Mouse (Mus musculus) spleen, embryonic (tissue): ENCODE results near the gene Snx6.
"Not testable (repeated sequence)": the region's sequence is repeated elsewhere in the genome, so short reads cannot be mapped to it uniquely, and the experiment has no call there.

ENCODE experiments used
- CTCF ChIA-PET: fragments of 350-600 bp; sonication (Branson Sonifier 250); formaldehyde crosslinking; loops from one replicate; lab custom pipeline; 2022; lab: Charles Lee

Gene Snx6

DNA sequence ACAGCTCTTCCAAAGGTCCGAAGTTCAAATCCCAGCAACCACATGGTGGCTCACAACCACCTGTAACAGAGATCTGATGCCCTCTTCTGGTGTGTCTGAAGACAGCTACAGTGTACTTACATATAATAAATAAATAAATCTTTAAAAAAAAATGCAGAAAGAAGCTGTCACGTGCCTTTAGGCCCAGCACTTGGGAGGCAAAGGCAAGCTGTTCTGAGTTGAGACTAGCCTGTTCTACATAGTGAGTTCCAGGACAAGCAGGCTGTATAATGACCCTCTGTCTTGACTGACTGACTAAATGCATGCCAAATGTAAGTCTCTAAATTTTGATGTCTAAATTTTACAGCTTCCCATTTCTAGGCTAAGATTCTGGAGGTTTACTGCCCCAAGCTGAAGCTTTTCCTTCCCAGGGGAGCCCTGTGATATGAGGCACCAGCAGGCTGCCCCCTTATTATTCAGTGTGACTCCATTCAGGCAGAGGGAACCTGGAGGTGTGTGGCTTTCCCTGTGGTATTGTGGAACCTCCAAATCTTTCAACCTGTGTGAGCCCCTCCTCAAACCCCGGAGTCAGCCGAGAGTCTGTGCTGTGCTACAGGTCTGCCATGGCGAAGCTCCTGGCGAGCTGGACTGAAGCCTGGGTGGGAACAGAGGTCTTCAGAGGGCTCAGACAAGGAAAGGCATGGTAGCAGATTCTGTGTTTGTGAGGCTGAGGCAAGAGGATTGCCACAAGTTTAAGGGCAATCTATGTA lies 9.9 kb upstream of the Snx6 start:
- CTCF ChIA-PET: no interaction called here

DNA sequence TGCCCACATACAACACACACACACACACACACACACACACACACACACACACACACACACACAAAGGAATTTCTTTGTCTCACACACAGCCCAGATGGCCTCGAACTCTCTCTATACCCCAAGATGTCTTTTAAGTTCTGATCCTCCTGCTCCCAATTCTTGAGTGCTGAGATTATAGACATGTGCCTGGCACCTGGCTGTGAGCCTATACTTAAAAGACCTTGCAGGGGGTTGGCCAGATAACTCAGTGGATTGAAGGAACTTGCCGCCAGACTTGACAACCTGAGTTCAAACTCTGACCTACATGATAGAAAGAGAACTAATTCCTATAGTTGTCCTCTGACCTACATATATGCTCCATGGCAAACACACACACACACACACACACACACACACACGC lies 8.0 kb upstream of the Snx6 start:
- CTCF ChIA-PET: no interaction called here

DNA sequence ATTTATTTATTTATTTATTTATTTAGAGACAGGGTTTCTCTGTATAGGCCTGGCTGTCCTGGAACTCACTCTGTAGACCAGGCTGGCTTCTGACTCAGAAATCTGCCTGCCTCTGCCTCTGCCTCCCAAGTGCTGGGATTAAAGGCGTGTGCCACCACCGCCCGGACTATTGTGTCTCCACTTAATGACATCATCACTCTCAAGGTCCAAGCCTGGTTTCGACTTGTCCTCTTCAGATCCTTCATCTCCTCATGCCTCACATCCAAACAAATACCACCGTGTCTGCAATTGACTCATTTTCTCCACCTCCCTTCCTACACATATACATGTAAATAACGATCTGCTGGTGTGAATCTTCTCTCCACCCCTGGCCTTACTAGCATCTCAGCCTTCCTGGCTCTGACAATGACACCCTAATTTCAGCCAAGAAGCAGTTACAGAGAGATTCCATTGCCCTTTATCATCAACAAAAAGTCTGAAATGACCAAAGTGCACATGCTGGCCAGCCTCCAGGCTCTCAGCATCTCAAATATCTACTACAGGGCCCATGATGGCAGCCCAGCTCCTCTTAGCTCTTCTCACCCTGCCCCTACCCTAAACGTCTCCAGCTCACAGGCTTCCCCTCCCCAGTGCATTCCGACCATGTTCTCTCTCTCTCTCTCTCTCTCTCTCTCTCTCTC lies 1.2 kb upstream of the Snx6 start:
- CTCF ChIA-PET: no interaction called here

DNA sequence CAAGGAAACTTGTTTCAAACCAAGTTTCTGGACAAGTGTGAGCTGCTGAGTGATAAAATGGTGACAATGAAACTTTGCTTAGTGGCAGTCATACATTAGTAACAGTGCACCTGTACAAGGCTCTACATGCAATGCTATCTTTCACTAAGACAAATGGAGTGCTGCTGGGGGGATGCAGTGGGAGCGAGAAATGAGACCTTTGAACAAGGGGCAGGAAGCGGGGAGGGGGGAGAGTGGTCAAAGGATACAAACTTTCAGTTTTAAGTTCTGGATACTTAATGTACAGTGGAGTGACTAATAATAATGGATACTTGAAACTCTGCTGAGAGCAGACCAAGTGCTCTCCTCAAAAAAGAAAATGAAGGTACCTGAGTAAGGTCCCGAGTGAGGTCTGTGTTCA lies 1.1 kb downstream of the Snx6 start:
- CTCF ChIA-PET: no interaction called here

DNA sequence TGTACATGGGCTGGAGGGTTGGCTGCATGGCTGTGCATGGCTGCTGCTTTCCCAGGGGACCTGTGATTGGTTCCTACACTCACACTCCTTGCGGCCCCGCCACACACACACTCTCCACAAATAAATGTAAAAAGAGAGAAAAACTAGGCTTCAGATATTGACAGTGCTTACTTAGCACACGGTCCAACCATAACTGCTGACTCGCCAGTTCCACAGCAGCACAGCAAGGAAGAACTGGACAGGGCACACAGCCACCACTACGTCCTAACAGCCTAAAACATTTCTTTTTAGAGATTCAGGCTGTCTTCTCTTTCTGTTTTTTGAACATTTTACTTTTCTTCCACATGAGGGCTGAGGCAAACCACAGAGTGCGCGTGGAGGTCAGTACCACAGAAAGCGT lies 4.0 kb downstream of the Snx6 start:
- CTCF ChIA-PET: no interaction called here

DNA sequence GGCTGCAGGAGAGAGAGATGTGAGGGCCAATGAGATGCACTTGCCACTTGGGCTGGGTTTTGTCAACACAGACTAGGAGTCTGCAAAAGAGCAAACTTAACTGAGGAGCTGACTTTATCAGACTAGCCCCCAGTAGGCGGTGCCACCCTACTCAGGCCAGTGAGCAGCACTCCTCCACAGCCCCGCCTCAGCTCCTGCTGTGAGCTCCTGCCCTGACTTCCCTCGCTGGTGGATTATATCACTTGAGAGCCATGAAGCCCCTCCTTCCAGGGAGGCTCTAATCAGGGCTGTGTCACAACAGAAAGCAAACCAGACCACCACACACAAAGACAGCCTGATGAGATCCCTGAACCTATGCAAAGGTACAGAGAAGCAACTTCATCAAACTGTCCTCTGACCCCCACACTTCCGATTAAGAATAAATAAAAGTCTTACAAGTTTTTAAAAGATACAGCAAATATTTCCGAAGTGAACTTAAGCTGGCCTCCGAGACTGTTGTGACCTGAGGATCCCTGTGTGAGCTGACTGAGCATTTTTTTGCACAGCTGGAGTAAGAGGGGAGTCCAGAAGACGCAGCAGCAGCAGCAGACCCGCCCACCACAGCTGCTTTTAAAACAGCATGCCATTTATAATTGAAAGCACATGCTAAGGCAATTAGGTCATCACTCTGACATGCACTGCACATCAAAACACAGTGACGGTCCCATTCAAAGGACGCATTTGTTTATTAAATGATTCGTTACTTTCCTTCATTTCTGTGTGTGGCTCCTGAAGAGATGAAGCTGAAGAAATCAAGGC lies 6.0 kb downstream of the Snx6 start:
- CTCF ChIA-PET: no interaction called here

DNA sequence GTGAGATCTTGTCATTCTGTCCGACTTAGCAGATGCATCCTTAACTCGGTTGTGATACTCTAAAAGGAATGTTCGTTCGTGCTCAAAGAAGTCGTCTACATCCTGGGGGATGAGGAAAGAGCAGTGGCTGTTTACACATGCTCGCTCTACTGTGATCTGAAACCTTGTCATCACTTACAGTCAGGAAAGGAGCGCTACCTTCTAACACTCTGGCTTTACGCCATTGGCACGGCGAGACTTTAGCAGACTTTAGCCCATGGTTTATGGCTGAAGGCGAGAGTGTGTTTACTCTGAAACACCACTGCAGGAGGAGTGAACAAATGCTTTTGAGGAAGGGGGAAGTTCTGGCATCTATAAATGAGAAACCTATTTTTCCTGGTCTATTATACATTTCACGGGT lies 31.9 kb downstream of the Snx6 start:
- CTCF ChIA-PET: no interaction called here

DNA sequence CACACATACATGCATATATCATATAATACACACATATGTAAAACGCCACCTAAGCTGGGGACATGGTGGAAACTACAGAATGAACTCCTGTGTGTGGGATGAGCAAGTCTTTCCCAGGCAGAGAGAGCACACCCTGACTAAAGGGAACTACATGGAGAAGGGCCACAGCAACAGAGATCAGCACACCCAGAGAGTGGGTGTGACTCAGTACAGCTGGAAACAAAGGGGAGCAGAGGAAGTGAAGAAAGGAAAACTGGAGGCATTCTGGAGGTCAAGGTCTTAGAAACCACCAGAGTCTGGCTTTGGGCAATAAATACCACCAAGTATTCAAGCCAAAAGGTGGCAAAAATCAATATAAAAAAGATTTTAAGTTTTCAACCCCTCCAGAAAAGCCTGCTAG lies 34.8 kb downstream of the Snx6 start:
- CTCF ChIA-PET: no interaction called here

DNA sequence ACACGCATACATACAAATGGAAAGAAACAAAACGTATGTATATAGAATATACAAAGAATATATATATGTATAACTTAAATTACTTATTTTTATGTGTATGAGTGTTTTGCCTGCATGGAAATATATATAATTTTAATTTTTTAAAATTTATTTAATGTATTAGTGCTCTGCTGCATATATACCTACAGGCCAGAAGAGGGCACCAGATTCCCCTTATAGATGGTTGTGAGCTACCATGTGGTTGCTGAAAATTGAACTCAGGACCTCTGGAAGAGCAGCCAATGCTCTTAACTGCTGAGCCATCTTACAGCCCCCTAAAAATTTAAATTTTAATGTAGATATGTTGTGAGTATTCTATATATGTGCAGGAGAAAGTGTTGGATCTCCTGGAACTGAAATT lies 36.7 kb downstream of the Snx6 start:
- CTCF ChIA-PET: no interaction called here

DNA sequence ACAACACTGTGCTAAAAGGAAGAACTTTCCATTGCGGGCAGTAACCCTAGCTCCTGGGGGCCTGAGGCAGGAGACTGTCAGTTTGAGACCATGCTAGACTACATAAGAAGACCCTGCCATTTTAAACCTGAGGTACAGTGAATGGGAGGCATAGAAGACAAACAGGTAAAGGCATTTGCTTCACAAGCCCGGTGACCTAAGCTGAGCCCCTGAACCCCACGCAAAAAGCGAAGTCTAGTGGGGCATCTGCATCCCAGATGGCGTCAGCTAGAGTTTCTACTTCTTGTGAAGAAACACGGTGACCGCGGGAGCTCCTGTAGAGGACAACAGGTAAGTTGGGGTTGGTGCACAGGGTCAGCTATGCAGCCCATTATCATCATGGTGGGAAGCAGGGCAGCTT lies 46.9 kb downstream of the Snx6 start:
- CTCF ChIA-PET: no interaction called here

DNA sequence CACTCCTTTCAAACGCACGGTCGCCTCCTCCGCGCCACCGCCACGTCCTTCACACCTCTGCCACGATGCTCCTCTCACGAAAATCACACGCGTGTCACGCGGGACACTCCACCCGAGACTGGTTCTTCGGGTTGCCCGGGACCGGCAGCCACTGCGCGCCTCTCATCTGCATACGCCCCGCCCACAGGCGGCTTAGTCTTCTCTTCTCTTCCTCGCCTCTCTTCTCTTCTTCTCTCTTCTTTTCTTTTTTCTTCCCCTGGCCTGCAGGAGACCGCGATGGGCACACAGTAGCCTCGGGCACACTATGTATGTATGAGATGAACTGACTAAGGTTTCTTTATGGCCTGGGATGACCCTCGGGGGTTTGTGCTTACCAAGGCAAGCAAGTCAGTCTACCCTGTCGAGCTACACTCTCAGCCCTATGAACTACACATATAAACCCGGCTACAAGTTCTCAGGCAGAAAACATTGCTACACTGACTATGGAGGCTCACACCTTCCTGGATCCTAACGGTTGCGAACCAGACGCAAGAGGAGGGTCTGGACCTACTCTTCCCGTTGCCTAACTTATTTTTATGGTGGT lies 56.8 kb downstream of the Snx6 start:
- CTCF ChIA-PET: not testable (repeated sequence)

DNA sequence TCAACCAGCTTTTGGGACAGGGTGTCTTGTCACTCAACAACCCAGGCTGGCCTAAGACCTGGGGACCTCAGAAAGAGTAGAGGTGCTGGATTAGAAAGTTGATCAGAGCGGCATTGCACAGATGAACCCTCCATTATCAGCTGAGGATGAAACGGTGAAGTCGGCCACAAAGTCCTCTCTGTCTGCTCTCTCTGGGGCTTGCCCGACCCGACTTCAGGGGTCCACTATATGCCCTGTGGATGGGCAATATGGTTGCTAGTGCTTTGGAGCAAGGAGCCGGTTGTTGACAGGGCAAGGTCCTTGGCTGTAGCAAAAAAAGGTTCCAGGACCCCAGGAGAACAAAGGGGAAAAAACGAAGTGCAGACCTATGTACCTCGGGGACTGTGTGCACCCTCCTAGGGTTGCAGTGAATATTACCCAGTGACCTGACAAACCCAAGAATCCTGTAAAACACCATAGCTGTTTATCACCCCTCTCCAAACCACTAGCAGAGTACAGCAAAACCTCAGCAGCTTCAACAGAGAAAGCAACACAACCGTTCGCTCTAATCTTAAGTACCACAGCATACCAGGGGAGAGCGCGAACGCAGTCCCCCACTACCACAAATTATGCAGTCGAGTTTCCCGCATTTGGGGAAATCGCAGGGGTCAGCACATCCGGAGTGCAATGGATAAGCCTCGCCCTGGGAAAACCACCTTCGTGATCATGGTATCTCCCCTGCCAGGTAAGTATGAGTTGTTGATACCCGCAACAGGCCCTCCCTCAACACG lies 57.4 kb downstream of the Snx6 start:
- CTCF ChIA-PET: not testable (repeated sequence)

DNA sequence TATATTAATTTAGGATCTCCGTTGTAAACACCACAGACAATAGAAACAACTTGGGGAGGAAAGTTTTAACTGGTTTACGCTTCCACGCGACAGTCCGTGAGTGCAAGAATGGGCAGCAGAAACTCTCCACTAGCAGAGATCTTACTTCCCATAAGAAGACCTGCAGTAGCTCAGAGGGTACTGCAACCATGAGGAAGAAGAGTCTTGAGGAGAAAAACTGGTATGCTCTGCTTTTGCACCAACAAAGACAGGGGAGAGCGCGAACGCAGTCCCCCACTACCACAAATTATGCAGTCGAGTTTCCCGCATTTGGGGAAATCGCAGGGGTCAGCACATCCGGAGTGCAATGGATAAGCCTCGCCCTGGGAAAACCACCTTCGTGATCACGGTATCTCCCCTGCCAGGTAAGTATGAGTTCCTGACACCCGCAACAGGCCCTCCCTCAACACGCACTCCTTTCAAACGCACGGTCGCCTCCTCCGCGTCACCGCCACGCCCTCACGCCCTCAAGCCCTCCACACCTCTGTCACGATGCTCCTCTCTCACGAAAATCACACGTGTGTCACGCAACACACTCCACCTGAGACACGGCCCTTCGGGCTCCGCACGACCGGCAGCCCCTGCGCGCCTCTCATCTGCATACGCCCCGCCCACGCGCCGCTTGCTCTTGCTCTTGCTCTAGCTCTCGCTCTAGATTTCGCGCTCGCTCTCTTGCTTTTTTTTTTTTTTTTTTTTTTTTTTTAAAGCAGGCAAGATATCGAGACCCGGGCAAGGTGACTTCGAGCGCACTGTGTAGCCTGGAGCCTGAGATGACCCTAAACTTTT lies 61.0 kb downstream of the Snx6 start:
- CTCF ChIA-PET: not testable (repeated sequence)

DNA sequence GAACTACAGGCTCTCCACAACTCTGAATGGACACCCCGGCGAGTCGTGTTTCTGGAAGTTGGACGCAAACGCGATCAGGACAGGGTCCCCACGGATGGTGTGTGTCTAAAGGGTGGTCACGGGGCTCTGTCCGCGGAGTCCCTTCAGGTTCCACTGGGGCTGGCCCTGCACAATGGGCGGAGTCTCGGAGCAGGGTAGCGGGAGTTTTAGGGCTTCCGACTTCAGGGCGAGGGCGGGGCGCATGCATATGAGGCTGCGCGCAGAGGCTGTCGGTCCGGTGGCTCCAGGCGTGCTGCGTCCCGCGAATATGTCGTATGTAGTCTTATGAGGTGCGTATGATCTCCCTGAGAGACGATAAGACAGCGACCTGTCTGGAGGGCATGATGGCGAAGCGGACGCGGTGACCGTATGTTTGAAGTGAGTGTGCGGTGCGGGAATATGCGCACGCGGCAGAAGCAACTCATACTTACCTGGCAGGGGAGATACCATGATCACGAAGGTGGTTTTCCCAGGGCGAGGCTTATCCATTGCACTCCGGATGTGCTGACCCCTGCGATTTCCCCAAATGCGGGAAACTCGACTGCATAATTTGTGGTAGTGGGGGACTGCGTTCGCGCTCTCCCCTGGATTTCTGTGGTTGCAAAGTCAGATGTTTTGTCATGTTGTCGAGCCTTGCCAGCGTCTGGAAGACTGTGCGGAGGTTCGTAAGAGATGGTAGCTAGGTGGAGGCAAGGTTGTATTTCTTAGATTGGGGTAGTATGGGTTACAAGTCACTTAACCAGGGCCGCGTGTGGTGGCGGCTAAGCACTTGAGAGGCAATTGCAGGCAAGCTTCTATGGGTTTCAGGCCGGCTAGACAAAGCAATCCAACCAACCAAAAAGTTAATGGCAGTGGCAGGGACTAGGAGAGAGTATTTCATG lies 66.1 kb downstream of the Snx6 start:
- CTCF ChIA-PET: not testable (repeated sequence)

DNA sequence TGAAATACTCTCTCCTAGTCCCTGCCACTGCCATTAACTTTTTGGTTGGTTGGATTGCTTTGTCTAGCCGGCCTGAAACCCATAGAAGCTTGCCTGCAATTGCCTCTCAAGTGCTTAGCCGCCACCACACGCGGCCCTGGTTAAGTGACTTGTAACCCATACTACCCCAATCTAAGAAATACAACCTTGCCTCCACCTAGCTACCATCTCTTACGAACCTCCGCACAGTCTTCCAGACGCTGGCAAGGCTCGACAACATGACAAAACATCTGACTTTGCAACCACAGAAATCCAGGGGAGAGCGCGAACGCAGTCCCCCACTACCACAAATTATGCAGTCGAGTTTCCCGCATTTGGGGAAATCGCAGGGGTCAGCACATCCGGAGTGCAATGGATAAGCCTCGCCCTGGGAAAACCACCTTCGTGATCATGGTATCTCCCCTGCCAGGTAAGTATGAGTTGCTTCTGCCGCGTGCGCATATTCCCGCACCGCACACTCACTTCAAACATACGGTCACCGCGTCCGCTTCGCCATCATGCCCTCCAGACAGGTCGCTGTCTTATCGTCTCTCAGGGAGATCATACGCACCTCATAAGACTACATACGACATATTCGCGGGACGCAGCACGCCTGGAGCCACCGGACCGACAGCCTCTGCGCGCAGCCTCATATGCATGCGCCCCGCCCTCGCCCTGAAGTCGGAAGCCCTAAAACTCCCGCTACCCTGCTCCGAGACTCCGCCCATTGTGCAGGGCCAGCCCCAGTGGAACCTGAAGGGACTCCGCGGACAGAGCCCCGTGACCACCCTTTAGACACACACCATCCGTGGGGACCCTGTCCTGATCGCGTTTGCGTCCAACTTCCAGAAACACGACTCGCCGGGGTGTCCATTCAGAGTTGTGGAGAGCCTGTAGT lies 76.4 kb downstream of the Snx6 start:
- CTCF ChIA-PET: not testable (repeated sequence)

DNA sequence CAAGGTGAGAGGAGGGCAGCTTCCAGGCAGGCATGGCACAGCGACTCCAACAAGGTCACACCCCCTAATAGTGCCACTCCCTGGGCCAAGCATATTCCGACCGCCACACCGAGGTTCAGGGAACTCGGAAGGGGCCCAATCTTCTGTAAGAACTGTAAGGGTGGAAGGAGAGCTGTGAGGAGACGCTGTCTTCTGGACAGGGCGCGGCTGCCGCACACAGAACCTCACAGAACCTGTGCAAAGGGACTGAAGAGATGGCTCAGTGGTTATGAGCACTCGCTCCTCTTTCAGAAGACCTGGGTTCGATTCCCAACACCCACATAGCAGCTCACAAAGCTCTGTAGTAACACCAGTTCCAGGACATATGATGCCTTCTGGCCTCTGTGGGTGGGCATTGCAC lies 78.0 kb downstream of the Snx6 start:
- CTCF ChIA-PET: not testable (repeated sequence)

DNA sequence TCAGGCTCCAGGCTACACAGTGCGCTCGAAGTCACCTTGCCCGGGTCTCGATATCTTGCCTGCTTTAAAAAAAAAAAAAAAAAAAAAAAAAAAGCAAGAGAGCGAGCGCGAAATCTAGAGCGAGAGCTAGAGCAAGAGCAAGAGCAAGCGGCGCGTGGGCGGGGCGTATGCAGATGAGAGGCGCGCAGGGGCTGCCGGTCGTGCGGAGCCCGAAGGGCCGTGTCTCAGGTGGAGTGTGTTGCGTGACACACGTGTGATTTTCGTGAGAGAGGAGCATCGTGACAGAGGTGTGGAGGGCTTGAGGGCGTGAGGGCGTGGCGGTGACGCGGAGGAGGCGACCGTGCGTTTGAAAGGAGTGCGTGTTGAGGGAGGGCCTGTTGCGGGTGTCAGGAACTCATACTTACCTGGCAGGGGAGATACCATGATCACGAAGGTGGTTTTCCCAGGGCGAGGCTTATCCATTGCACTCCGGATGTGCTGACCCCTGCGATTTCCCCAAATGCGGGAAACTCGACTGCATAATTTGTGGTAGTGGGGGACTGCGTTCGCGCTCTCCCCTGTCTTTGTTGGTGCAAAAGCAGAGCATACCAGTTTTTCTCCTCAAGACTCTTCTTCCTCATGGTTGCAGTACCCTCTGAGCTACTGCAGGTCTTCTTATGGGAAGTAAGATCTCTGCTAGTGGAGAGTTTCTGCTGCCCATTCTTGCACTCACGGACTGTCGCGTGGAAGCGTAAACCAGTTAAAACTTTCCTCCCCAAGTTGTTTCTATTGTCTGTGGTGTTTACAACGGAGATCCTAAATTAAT lies 81.5 kb downstream of the Snx6 start:
- CTCF ChIA-PET: not testable (repeated sequence)

DNA sequence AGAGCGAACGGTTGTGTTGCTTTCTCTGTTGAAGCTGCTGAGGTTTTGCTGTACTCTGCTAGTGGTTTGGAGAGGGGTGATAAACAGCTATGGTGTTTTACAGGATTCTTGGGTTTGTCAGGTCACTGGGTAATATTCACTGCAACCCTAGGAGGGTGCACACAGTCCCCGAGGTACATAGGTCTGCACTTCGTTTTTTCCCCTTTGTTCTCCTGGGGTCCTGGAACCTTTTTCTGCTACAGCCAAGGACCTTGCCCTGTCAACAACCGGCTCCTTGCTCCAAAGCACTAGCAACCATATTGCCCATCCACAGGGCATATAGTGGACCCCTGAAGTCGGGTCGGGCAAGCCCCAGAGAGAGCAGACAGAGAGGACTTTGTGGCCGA lies 85.0 kb downstream of the Snx6 start:
- CTCF ChIA-PET: not testable (repeated sequence)
